In genomic region chr13:105222016-105222725, GRCm38 (mm10) we compare ENCODE assay signal across 18 mouse cellular contexts.
A peak's percentile ranks its signal among the peaks of the same experiment; 100 is the strongest.
DNase-seq lines count a peak whose midpoint lies in the region; ATAC-seq lines count a peak whose summit lies in the region.
"Had no signal": no experiment of that assay in that cellular context is flagged by ENCODE, and none has a peak within 500 bp of the region (broad histone marks: within the 10 kb centered on the region; RNA-seq: fewer than 3 reads in every experiment).

No protein-coding gene starts in this region.

- no peak for DNase-seq in heart, adult 8-10 months (ENCODE audit: low spot score)
- no peak for DNase-seq in hindbrain, embryonic 11.5 days (ENCODE audit: low spot score)
- DNase-seq in midbrain, embryonic 14.5 days = no peak
- DNase-seq in urinary bladder, postnatal 36 days (ENCODE audit: low spot score in 2 of 2) = no peak
- DNase-seq in left cerebral cortex, adult 8-10 months (ENCODE audit: low spot score in 2 of 2) = no peak
- no peak for DNase-seq in urinary bladder, postnatal 4 days (ENCODE audit: low spot score in 2 of 2)
- DNase-seq: B cell, adult 2 months; gastrocnemius, postnatal 25 days; kidney, adult 2 months; kidney, postnatal 4 days; liver, embryonic 13.5 days; lung, postnatal 14 days; right cerebral cortex, adult 18-20 months; thymus, postnatal 4 days had no signal

- no peak overlapping the region for H3K4me3 ChIP-seq in heart, embryonic 15.5 days
- H3K4me3 ChIP-seq in embryonic facial prominence, embryonic 12.5 days = no peak overlapping the region
- no peak overlapping the region for H3K4me3 ChIP-seq in hindbrain, embryonic 11.5 days (ENCODE audit: low read depth, low read length)
- no peak overlapping the region for H3K4me3 ChIP-seq in midbrain, embryonic 14.5 days (replicated peaks; ENCODE audit: low read depth, low read length)
- H3K4me3 ChIP-seq: heart, embryonic 13.5 days; liver, embryonic 13.5 days had no signal

- no peak overlapping the region for H3K9ac ChIP-seq in heart, embryonic 15.5 days
- H3K9ac ChIP-seq in embryonic facial prominence, embryonic 12.5 days = no peak overlapping the region
- no peak overlapping the region for H3K9ac ChIP-seq in hindbrain, embryonic 11.5 days (ENCODE audit: low read depth, low read length)
- H3K9ac ChIP-seq in midbrain, embryonic 14.5 days (replicated peaks; ENCODE audit: low read length) = no peak overlapping the region
- H3K9ac ChIP-seq: heart, embryonic 13.5 days; liver, embryonic 13.5 days had no signal

- WGBS in heart, embryonic 15.5 days = 87% methylated on average over 5 of the region's 5 CpGs
- WGBS in embryonic facial prominence, embryonic 12.5 days = 86% methylated on average over 5 of the region's 5 CpGs
- WGBS in hindbrain, embryonic 11.5 days = 92% methylated on average over 5 of the region's 5 CpGs
- 94% methylated on average over 5 of the region's 5 CpGs for WGBS in midbrain, embryonic 14.5 days

- H3K36me3 ChIP-seq in heart, embryonic 15.5 days = no peaks in the 10 kb centered on the region
- H3K36me3 ChIP-seq in embryonic facial prominence, embryonic 12.5 days = no peaks in the 10 kb centered on the region
- H3K36me3 ChIP-seq in hindbrain, embryonic 11.5 days (ENCODE audit: control insufficient read depth, insufficient read depth, low read length) = no peaks in the 10 kb centered on the region
- H3K36me3 ChIP-seq in midbrain, embryonic 14.5 days (ENCODE audit: control insufficient read depth, insufficient read depth, low read length) = no peaks in the 10 kb centered on the region
- H3K36me3 ChIP-seq: heart, embryonic 13.5 days; liver, embryonic 13.5 days had no signal

- H3K9me3 ChIP-seq in heart, embryonic 15.5 days (replicated peaks) = no peaks in the 10 kb centered on the region
- H3K9me3 ChIP-seq in embryonic facial prominence, embryonic 12.5 days = no peaks in the 10 kb centered on the region
- H3K9me3 ChIP-seq in hindbrain, embryonic 11.5 days (ENCODE audit: control insufficient read depth, low read length) = no peaks in the 10 kb centered on the region
- no peaks in the 10 kb centered on the region for H3K9me3 ChIP-seq in midbrain, embryonic 14.5 days (ENCODE audit: control insufficient read depth, low read length)
- H3K9me3 ChIP-seq: heart, embryonic 13.5 days; liver, embryonic 13.5 days had no signal

- no peak overlapping the region for H3K4me2 ChIP-seq in heart, embryonic 15.5 days
- H3K4me2 ChIP-seq in embryonic facial prominence, embryonic 12.5 days (replicated peaks) = no peak overlapping the region
- no peak overlapping the region for H3K4me2 ChIP-seq in hindbrain, embryonic 11.5 days (replicated peaks; ENCODE audit: low read depth, low read length)
- no peak overlapping the region for H3K4me2 ChIP-seq in midbrain, embryonic 14.5 days (ENCODE audit: low read length)
- H3K4me2 ChIP-seq: heart, embryonic 13.5 days; liver, embryonic 13.5 days had no signal

- H3K27me3 ChIP-seq in heart, embryonic 15.5 days = no peaks in the 10 kb centered on the region
- H3K27me3 ChIP-seq in embryonic facial prominence, embryonic 12.5 days = no peaks in the 10 kb centered on the region
- H3K27me3 ChIP-seq in hindbrain, embryonic 11.5 days (ENCODE audit: control insufficient read depth, insufficient read depth, low read length) = no peaks in the 10 kb centered on the region
- H3K27me3 ChIP-seq in midbrain, embryonic 14.5 days (ENCODE audit: control insufficient read depth, insufficient read depth, low read length) = no peaks in the 10 kb centered on the region
- H3K27me3 ChIP-seq: heart, embryonic 13.5 days; liver, embryonic 13.5 days; Patski had no signal

- ATAC-seq in heart, embryonic 15.5 days (replicated peaks; ENCODE audit: insufficient number of reproducible peaks, insufficient read depth, low FRiP score, low read depth) = 0 out of 2 replicates have a peak, but pooled peaks have one; percentile 14
- ATAC-seq in embryonic facial prominence, embryonic 12.5 days (ENCODE audit: insufficient number of reproducible peaks, insufficient read depth, low FRiP score, low TSS enrichment) = peak; percentile 64; the same call in 1 of the 2 replicates
- ATAC-seq in hindbrain, embryonic 11.5 days (ENCODE audit: low FRiP score) = peak; percentile 18; the same call in 1 of the 2 replicates
- peak; percentile 39; the same call in 1 of the 2 replicates for ATAC-seq in midbrain, embryonic 14.5 days (ENCODE audit: low FRiP score, low TSS enrichment)
- ATAC-seq: Patski had no signal

- 0 out of 2 replicates have a peak, but pooled peaks cover 3% of the 10 kb centered on the region for H3K4me1 ChIP-seq in heart, embryonic 15.5 days (replicated peaks)
- peaks cover 10% of the 10 kb centered on the region; the same call in 1 of the 2 replicates for H3K4me1 ChIP-seq in embryonic facial prominence, embryonic 12.5 days
- H3K4me1 ChIP-seq in hindbrain, embryonic 11.5 days (replicated peaks; ENCODE audit: control insufficient read depth, insufficient read depth, low read length) = no peaks in the 10 kb centered on the region
- no peaks in the 10 kb centered on the region for H3K4me1 ChIP-seq in midbrain, embryonic 14.5 days (ENCODE audit: control insufficient read depth, insufficient read depth, low read length)
- H3K4me1 ChIP-seq: heart, embryonic 13.5 days; liver, embryonic 13.5 days had no signal

- no peak overlapping the region for H3K27ac ChIP-seq in heart, embryonic 15.5 days
- H3K27ac ChIP-seq in embryonic facial prominence, embryonic 12.5 days = no peak overlapping the region
- no peak overlapping the region for H3K27ac ChIP-seq in hindbrain, embryonic 11.5 days (ENCODE audit: low read depth, low read length)
- H3K27ac ChIP-seq in midbrain, embryonic 14.5 days (replicated peaks; ENCODE audit: low read depth, low read length) = no peak overlapping the region
- H3K27ac ChIP-seq: heart, embryonic 13.5 days; liver, embryonic 13.5 days had no signal

Comparison
In these comparisons a context has a peak if more than half of its experiments do, and no peak if none do; other contexts are left out.
1. ATAC-seq: peak in every context shown above with its lines; median percentile 64 in embryonic facial prominence, embryonic 12.5 days; 39 in midbrain, embryonic 14.5 days; 18 in hindbrain, embryonic 11.5 days; 14 in heart, embryonic 15.5 days.